Mouse (Mus musculus) heart, embryonic 15.5 days (tissue): ENCODE results near the gene St7. TPM values are rescaled to one million over a fixed set of nuclear protein-coding genes. Genes with fewer than 3 reads are reported as not detected.

Source experiments
- ATAC-seq: fragments of 200-750 bp; cut with Nextera tagmentation; replicated peaks from 2 replicates; pipeline ENCODE4 v1.8.0; 2017; ENCODE audit warnings: low read depth, moderate TSS enrichment; ENCODE audit not compliant: insufficient number of reproducible peaks, insufficient read depth, low FRiP score
- H3K27ac ChIP-seq: fragments of 300-500 bp; sonication (generic); 2 replicates; pipeline ENCODE4 v1.5.1; 2015; ENCODE audit warnings: mild to moderate bottlenecking, inconsistent platforms
- H3K27me3 ChIP-seq: fragments of 300-500 bp; sonication (generic); 2 replicates; pipeline ENCODE4 v1.6.1; 2015; ENCODE audit warnings: inconsistent platforms
- H3K36me3 ChIP-seq: fragments of 300-500 bp; sonication (generic); 2 replicates; pipeline ENCODE4 v1.6.1; 2015; ENCODE audit warnings: mild to moderate bottlenecking, inconsistent platforms
- H3K4me1 ChIP-seq: fragments of 300-500 bp; sonication (generic); replicated peaks from 2 replicates; pipeline ENCODE4 v1.6.1; 2015; ENCODE audit warnings: inconsistent platforms
- H3K4me2 ChIP-seq: fragments of 300-500 bp; sonication (generic); 2 replicates; pipeline ENCODE4 v1.6.1; 2015; ENCODE audit warnings: inconsistent platforms, mild to moderate bottlenecking, moderate library complexity
- H3K4me3 ChIP-seq: fragments of 300-500 bp; sonication (generic); 2 replicates; pipeline ENCODE4 v1.5.1; 2015; ENCODE audit warnings: mild to moderate bottlenecking, inconsistent platforms
- H3K9ac ChIP-seq: fragments of 300-500 bp; sonication (generic); 2 replicates; pipeline ENCODE4 v1.6.1; 2015; ENCODE audit warnings: mild to moderate bottlenecking, inconsistent platforms
- H3K9me3 ChIP-seq: fragments of 300-500 bp; sonication (generic); replicated peaks from 2 replicates; pipeline ENCODE4 v1.6.1; 2016; ENCODE audit warnings: inconsistent platforms
- WGBS: fragments of 180-500 bp; shearing (Covaris S2); methylation state at CpG from one replicate; pipeline ENCODE4 v1.1.7; 2015; ENCODE audit warnings: mixed read lengths; 5-methylcytosine and 5-hydroxymethylcytosine counted together
- polyA plus RNA-seq: library from polyadenylated mRNA; unstranded; fragments of >200 nt; fragmentation: Nextera tagmentation; extraction: Ambion mirVana; gene quantifications from 2 replicates; pipeline ENCODE4 v1.2.1, GENCODE M21; 2015

St7 gene
- polyA plus RNA-seq, 1 experiment from 2014 or later = 26.1 TPM

DNA sequence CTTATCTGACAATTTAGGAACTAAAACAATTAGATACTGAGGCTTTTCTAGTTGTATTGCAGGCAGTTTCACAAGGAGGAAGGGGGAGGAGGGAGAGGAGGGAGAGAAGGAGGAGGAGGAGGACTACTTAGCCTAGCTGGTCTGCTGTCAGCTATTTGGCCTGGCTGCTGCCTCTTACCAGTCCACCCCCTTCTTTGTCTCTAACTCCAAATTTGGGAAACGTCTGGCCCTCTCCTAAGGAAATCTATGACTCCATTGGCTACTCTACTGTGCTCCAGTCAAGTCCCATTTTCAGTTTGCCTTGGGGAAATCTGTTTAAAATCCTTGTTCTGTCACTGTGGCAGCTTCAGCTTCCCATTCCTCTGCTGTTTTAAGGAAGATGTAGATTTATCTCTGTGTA is 175.1 kb downstream of the St7 start:
- WGBS = 52% methylated on average over 1 of the region's 1 CpGs
- H3K4me2 ChIP-seq = no peak overlapping the region
- no peak overlapping the region for H3K4me3 ChIP-seq
- no peaks in the 10 kb centered on the region for H3K27me3 ChIP-seq
- H3K36me3 ChIP-seq = peaks cover 11% of the 10 kb centered on the region
- H3K27ac ChIP-seq = no peak overlapping the region
- no peak for ATAC-seq
- no peaks in the 10 kb centered on the region for H3K4me1 ChIP-seq
- H3K9ac ChIP-seq = no peak overlapping the region
- H3K9me3 ChIP-seq = no peaks in the 10 kb centered on the region

DNA sequence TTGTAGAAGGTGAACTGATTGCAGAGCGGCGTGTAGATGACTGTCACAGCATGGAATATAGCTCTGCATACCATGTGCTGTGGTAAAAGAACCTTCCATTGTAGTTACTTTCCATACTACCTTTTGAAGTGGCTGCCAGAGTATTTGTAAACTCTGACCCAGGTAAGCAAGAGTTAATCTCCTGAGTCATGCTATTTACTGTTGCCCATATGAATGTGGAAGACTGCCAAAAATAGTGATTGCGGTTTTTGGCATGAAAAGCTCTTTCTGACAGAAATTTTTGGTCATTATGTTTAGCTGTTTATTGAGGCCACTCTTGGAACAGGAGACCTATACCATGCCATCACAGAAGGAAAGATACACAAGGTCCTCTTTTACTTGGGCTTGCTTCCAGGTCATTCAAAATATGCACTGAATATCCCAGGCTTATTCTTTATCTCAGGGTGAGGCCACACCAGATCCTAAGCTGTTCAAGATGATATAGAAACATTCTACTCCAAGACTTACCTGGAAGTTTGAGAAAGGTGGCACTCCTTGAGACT is 179.2 kb downstream of the St7 start:
- no peak overlapping the region for H3K4me3 ChIP-seq
- 82% methylated on average over 3 of the region's 3 CpGs for WGBS
- no peak for ATAC-seq
- H3K9ac ChIP-seq = no peak overlapping the region
- H3K27ac ChIP-seq = no peak overlapping the region
- H3K36me3 ChIP-seq = peaks cover 11% of the 10 kb centered on the region
- H3K4me1 ChIP-seq = peaks cover 13% of the 10 kb centered on the region
- H3K9me3 ChIP-seq = no peaks in the 10 kb centered on the region
- no peaks in the 10 kb centered on the region for H3K27me3 ChIP-seq
- no peak overlapping the region for H3K4me2 ChIP-seq

DNA sequence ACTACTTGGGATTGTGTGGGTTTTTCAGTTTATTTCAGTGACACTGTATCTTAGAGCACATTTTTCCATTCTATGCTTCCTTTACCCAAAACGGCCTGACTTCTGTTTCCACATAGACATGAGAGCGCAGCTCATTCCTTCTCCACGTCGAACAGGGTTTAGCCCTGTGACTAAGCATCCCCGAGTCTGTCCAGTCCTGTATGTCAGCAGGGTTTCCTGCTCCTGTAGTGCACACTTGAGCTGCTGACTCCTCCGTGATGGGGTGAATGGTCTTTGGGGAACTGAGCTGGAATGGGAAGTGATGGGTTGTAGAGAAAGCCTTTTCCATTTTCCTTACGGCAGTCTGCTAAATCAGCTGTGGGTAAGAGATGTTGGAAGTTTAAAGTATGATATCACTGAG is 182.9 kb downstream of the St7 start:
- H3K27me3 ChIP-seq = no peaks in the 10 kb centered on the region
- H3K36me3 ChIP-seq = no peaks in the 10 kb centered on the region
- 48% methylated on average over 7 of the region's 7 CpGs for WGBS
- H3K27ac ChIP-seq = no peak overlapping the region
- H3K4me2 ChIP-seq = no peak overlapping the region
- H3K9ac ChIP-seq = no peak overlapping the region
- peaks cover 14% of the 10 kb centered on the region for H3K4me1 ChIP-seq
- H3K4me3 ChIP-seq = no peak overlapping the region
- H3K9me3 ChIP-seq = no peaks in the 10 kb centered on the region
- no peak for ATAC-seq

DNA sequence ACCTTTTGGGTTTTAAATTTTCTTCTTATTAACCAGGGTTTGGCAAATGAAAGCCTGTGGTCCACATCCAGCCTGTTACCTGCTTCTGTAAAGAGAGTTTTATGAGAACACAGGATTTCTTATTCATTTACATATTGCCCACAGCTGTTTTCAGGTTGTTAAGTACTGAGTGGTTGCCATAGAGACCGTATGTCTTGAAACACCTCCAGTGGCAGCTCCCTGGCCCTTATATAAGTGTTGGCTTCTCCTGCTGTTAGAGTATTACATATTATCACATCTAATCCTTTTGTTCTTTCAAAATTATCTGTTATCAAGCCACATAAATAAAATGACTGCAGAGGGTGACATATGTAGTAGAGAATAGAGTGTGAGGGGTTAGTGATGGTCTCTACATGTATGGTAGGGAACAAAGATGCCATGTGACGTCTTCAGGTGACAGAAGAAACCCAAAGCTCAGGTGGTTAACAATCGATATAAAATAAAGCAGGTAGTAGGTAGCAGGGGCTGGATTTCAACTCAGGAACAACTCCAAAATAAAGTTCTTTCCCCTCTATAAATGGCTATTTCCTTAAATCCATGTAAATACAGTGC is 183.4 kb downstream of the St7 start:
- Histone ChIP-seq H3K4me1 (peaks cover 14% of the 10 kb centered on the region), H3K27ac (peak overlapping the region; percentile 65), H3K9ac (no peak overlapping the region), H3K27me3 (no peaks in the 10 kb centered on the region), H3K36me3 (no peaks in the 10 kb centered on the region), H3K9me3 (no peaks in the 10 kb centered on the region), H3K4me3 (no peak overlapping the region), H3K4me2 (no peak overlapping the region)
- ATAC-seq = no peak
- 71% methylated on average over 3 of the region's 3 CpGs for WGBS

DNA sequence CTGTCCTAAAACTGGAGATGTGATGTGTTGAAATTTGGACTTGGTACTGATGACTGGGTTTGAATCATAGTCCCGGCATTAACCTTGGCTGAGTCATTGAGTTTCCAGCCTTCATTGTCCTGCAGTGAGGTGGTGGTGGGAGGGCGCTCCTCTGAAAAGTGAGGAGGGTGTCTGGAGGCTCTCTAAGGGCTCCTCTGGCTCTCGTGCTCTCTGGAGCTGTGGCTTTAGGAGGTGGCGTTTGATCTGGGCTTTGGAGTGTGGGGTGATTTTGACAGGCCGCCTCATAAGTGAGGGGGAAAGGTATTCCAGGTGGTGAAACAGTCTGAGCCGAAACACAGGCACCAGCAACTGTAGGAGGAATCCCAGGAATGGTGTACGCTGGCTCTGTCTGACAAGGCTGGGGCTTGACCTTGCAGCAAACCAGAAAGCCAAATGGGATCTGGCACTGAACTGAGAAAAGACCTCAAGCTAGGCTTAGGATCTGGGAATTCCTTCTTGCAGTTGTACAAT is 184.0 kb downstream of the St7 start:
- 27% methylated on average over 7 of the region's 7 CpGs for WGBS
- ATAC-seq = peak; percentile 73; the same call in 1 of the 2 replicates
- H3K9me3 ChIP-seq = no peaks in the 10 kb centered on the region
- H3K9ac ChIP-seq = no peak overlapping the region
- H3K27ac ChIP-seq = peak overlapping the region; percentile 65
- no peak overlapping the region for H3K4me3 ChIP-seq
- H3K27me3 ChIP-seq = no peaks in the 10 kb centered on the region
- peaks cover 14% of the 10 kb centered on the region for H3K4me1 ChIP-seq
- H3K36me3 ChIP-seq = no peaks in the 10 kb centered on the region
- no peak overlapping the region for H3K4me2 ChIP-seq

DNA sequence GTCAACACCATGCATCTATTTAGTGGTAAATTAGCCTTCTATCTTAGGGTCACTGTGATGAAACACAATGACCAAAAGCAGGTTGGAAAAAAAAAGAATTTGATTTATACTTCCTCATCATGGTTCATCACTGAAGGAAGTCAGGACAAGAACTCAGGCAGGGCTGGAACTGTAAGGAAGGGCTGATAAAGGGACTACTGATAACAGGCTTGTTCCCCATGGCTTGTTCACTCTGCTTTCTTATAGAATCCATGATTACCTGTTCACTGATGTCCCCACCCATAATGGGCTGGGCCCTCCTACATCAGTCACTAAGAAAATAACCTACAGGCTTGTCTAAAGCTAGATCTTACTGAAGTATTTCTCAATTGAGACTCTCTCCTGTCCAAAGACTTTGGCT is 190.2 kb downstream of the St7 start:
- Histone ChIP-seq H3K9ac (no peak overlapping the region), H3K27ac (no peak overlapping the region), H3K36me3 (peaks cover 7% of the 10 kb centered on the region; the same call in 1 of the 2 replicates), H3K4me2 (no peak overlapping the region), H3K4me1 (peaks cover 2% of the 10 kb centered on the region; the same call in 1 of the 2 replicates), H3K27me3 (no peaks in the 10 kb centered on the region), H3K4me3 (no peak overlapping the region), H3K9me3 (no peaks in the 10 kb centered on the region)
- no peak for ATAC-seq

DNA sequence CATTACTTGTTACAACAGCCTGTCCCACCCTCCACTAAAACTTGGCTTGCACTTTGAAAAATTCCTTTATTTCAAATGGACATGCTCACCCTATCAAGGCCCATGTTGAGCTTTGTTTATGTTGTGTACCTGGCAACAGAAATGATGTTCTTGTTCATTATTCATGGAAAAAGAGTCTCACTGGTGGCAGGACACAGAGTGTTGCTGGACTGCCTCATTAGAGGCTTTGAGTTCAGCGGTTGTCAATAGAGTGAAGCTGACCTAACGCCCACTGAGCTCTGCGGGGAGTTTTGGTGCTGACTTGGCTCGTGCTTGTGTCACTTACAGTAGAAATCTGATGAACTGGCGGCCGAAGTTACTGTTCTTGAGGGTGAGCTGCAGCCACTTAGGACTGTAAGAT is 195.0 kb downstream of the St7 start:
- peaks cover 7% of the 10 kb centered on the region; the same call in 1 of the 2 replicates for H3K36me3 ChIP-seq
- no peaks in the 10 kb centered on the region for H3K27me3 ChIP-seq
- H3K4me1 ChIP-seq = peaks cover 5% of the 10 kb centered on the region; the same call in 1 of the 2 replicates
- H3K9me3 ChIP-seq = no peaks in the 10 kb centered on the region
- no peak overlapping the region for H3K4me3 ChIP-seq
- 53% methylated on average over 6 of the region's 6 CpGs for WGBS
- no peak overlapping the region for H3K9ac ChIP-seq
- no peak for ATAC-seq
- H3K27ac ChIP-seq = no peak overlapping the region
- H3K4me2 ChIP-seq = no peak overlapping the region

DNA sequence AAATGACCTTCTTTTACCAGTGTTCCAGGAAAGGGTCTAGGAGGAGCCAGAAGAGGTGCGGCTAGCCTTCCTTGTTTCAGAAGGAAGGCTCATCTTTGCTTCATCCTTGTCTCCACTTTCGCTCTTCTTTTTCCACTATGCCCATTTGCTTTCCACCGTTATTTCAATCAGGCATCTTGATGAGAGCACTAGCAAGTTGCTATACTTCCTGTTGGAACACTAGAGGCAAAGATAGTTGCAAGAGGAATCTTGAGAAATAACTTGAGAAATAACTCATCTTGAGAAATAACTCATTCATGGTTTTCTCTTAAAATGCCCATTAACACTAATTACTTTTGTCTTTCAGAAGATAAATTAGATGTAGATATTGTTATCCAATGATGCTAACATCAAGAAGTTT is 202.8 kb downstream of the St7 start:
- no peak overlapping the region for H3K27ac ChIP-seq
- no peaks in the 10 kb centered on the region for H3K9me3 ChIP-seq
- WGBS = 94% methylated on average over 3 of the region's 3 CpGs
- no peak overlapping the region for H3K9ac ChIP-seq
- no peak overlapping the region for H3K4me2 ChIP-seq
- H3K36me3 ChIP-seq = no peaks in the 10 kb centered on the region
- no peak overlapping the region for H3K4me3 ChIP-seq
- H3K27me3 ChIP-seq = no peaks in the 10 kb centered on the region
- no peak for ATAC-seq
- no peaks in the 10 kb centered on the region for H3K4me1 ChIP-seq

DNA sequence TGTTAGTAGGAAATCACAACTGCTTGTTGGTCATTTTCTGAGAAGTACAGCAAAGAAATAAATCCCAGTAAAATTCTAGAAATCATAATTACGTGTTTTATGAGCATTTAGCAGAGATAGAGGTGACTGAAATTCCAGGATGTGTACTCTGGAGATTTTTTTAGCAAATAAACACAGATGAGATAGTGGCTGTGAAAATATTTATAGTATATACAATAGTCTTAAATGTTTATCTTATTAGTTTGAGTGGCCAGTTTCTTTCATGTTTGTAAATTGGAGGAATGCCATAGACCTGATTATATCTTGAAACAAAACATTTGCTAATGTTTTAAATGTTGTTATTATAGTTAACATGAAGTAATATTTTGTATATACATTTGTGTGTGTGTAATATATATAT is 205.8 kb downstream of the St7 start:
- ATAC-seq = no peak
- H3K9ac ChIP-seq = no peak overlapping the region
- no peak overlapping the region for H3K27ac ChIP-seq
- H3K4me3 ChIP-seq = no peak overlapping the region
- H3K4me1 ChIP-seq = peaks cover 5% of the 10 kb centered on the region
- no peaks in the 10 kb centered on the region for H3K27me3 ChIP-seq
- H3K4me2 ChIP-seq = no peak overlapping the region
- no peaks in the 10 kb centered on the region for H3K9me3 ChIP-seq
- H3K36me3 ChIP-seq = no peaks in the 10 kb centered on the region
- WGBS = 67% methylated on average over 1 of the region's 1 CpGs

DNA sequence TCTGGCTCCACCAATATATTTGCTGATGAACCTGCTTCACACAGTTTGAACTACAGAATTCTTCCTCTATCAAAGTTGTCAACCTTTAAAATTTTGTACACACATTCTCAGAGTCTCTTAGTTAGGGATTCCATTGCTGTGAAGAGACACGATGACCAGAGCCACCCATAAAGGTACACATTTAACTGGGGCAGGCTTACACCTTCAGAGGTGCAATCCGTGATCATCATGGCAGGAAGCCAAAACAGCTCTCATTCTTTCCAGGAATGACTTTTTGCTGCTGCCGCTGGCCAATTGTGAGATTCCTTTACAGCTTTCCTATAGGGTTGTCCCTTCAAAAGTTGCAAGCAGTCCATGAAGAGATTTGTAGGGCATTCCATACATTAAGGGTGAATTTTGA is 210.6 kb downstream of the St7 start:
- Histone ChIP-seq H3K36me3 (no peaks in the 10 kb centered on the region), H3K9me3 (no peaks in the 10 kb centered on the region), H3K9ac (no peak overlapping the region), H3K27me3 (no peaks in the 10 kb centered on the region), H3K4me2 (no peak overlapping the region), H3K4me1 (peaks cover 6% of the 10 kb centered on the region), H3K4me3 (no peak overlapping the region), H3K27ac (no peak overlapping the region)
- 33% methylated on average over 3 of the region's 3 CpGs for WGBS
- ATAC-seq = no peak

DNA sequence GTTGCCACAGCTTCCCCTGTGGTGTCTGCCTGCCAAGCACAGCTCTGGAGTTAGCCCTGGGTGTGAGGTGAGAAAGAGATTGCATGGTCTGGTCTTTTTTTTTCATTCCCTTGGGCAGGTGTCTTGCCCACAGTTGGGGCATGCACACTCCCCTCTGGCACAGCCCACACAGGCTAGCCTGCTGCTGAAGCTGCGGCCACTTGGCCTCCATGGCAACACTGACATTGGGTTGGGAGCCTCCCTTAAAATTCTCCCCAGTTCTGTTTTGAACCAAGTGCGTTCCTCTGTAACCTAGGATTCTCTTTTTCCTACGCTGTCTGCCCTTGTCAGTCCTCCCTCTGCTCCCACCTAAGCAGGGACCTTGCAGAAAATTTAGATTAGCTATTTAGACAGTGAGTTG is 213.0 kb downstream of the St7 start:
- Histone ChIP-seq H3K36me3 (peaks cover 2% of the 10 kb centered on the region; the same call in 1 of the 2 replicates), H3K4me3 (no peak overlapping the region), H3K9me3 (no peaks in the 10 kb centered on the region), H3K27me3 (no peaks in the 10 kb centered on the region), H3K4me2 (no peak overlapping the region), H3K4me1 (peaks cover 8% of the 10 kb centered on the region), H3K27ac (no peak overlapping the region), H3K9ac (no peak overlapping the region)
- WGBS = 66% methylated on average over 3 of the region's 3 CpGs
- no peak for ATAC-seq

DNA sequence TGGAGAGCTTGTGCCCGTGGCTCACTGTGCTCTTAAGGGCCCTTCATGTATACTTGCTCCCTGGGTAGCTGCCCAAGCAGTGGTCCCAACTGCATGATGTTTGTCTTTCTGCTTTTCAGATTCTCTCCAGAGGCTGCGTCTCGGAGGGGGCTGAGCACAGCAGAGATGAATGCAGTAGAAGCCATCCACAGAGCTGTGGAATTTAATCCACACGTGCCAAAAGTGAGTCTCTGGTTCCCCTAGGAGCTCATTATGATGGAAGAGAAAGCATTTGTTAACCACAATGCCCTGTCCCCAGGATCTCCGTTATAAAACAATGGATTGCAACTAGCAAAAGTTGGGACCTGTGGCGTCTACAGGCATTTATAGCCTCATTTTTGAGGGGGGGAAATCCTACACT is 213.6 kb downstream of the St7 start:
- Histone ChIP-seq H3K27me3 (no peaks in the 10 kb centered on the region), H3K4me2 (no peak overlapping the region), H3K9ac (no peak overlapping the region), H3K27ac (no peak overlapping the region), H3K36me3 (peaks cover 4% of the 10 kb centered on the region; the same call in 1 of the 2 replicates), H3K9me3 (no peaks in the 10 kb centered on the region), H3K4me1 (peaks cover 8% of the 10 kb centered on the region), H3K4me3 (no peak overlapping the region)
- ATAC-seq = no peak
- 53% methylated on average over 6 of the region's 6 CpGs for WGBS
